Mouse (Mus musculus) bone marrow, adult 2 months (tissue): Measurements from ENCODE around the gene Tkt. TPM values are rescaled to one million over a fixed set of nuclear protein-coding genes. Genes with fewer than 3 reads are reported as not detected.

Source experiments
- H3K27ac ChIP-seq: fragments of 200-500 bp; 2 replicates; pipeline ENCODE4 v1.5.1; 2012; ENCODE audit warnings: low read depth, mild to moderate bottlenecking, control low read depth, inconsistent platforms, low read length; ENCODE audit not compliant: control insufficient read depth, poor library complexity, insufficient read depth
- H3K4me1 ChIP-seq: fragments of 200-500 bp; 2 replicates; pipeline ENCODE4 v1.6.1; 2011; ENCODE audit warnings: low read length; ENCODE audit not compliant: control insufficient read depth, insufficient read depth
- H3K4me3 ChIP-seq: fragments of 200-500 bp; replicated peaks from 2 replicates; pipeline ENCODE3; 2011; ENCODE audit warnings: mild to moderate bottlenecking, low read depth, low read length, control low read depth; ENCODE audit not compliant: control insufficient read depth
- CTCF ChIP-seq: fragments of 200-500 bp; IDR thresholded peaks from 2 replicates; pipeline ENCODE4 v1.5.1; 2011; ENCODE audit warnings: low read length, control low read depth; ENCODE audit not compliant: control insufficient read depth, insufficient read depth
- POLR2A ChIP-seq: fragments of 200-500 bp; IDR thresholded peaks from 2 replicates; pipeline ENCODE4 v1.6.1; 2011; ENCODE audit warnings: low read depth, mild to moderate bottlenecking, control low read depth, low read length, borderline replicate concordance; ENCODE audit not compliant: control insufficient read depth
- WGBS: fragments of 180-500 bp; shearing (Covaris S2); methylation state at CpG from one replicate; pipeline ENCODE4 v1.1.7; 2018; 5-methylcytosine and 5-hydroxymethylcytosine counted together
- polyA plus RNA-seq: library from polyadenylated mRNA; stranded (reverse); fragments of >200 nt; gene quantifications from 2 replicates; pipeline ENCODE4 v1.2.4, GENCODE M21; 2011; ENCODE audit warnings: low replicate concordance; ENCODE audit not compliant: missing spikeins, insufficient read depth, insufficient read length

Tkt gene
- 382 and 665 TPM in 2 replicates for polyA plus RNA-seq

- Histone ChIP-seq H3K4me1 (no peaks in the 10 kb centered on the region; the same call in 1 of the 2 replicates), H3K4me3 (peak within 1 kb of the TSS; percentile 93), H3K27ac (peak within 1 kb of the TSS; percentile 95)
- 34% methylated on average over 8 of the region's 8 CpGs for WGBS
- TF ChIP-seq POLR2A, result no peak
- TF ChIP-seq CTCF, result no peak
Observed at GRCm38 (mm10) chr14:30548131-30548720, at the start of gene Tkt. Gene Tkt (plus strand): TSS chr14:30548359.

- TF ChIP-seq POLR2A (no peak), CTCF (no peak)
- H3K4me3 ChIP-seq, result no peak overlapping the region
- H3K4me1 ChIP-seq, result no peaks in the 10 kb centered on the region
- 83% methylated on average over 5 of the region's 5 CpGs for WGBS
- H3K27ac ChIP-seq, result no peak overlapping the region
Observed at GRCm38 (mm10) chr14:30504990-30505389, 43.2 kb upstream of the Tkt start.

- WGBS, result 89% methylated on average over 6 of the region's 6 CpGs
- TF ChIP-seq POLR2A, result no peak
- TF ChIP-seq CTCF, result no peak
- no peak overlapping the region for H3K27ac ChIP-seq
- no peaks in the 10 kb centered on the region for H3K4me1 ChIP-seq
- H3K4me3 ChIP-seq, result no peak overlapping the region
Observed at GRCm38 (mm10) chr14:30510214-30510763, 37.9 kb upstream of the Tkt start.

GRCm38 (mm10) chr14:30512896-30513295 lies 35.3 kb upstream of the Tkt start:
- TF ChIP-seq POLR2A (no peak), CTCF (no peak)
- Histone ChIP-seq H3K27ac (no peak overlapping the region), H3K4me1 (peaks cover 1% of the 10 kb centered on the region; the same call in 1 of the 2 replicates), H3K4me3 (no peak overlapping the region)
- 73% methylated on average over 5 of the region's 5 CpGs for WGBS

GRCm38 (mm10) chr14:30515931-30516723 lies 32.0 kb upstream of the Tkt start:
- no peak overlapping the region for H3K4me3 ChIP-seq
- peaks cover 1% of the 10 kb centered on the region; the same call in 1 of the 2 replicates for H3K4me1 ChIP-seq
- no peak overlapping the region for H3K27ac ChIP-seq
- 0 out of 2 replicates have a peak, but pooled peaks have one; percentile 6 for TF ChIP-seq CTCF
- TF ChIP-seq POLR2A, result no peak
- WGBS, result 77% methylated on average over 13 of the region's 13 CpGs

- 87% methylated on average over 5 of the region's 5 CpGs for WGBS
- no peak for TF ChIP-seq CTCF
- TF ChIP-seq POLR2A, result no peak
- Histone ChIP-seq H3K4me1 (peaks cover 1% of the 10 kb centered on the region; the same call in 1 of the 2 replicates), H3K27ac (no peak overlapping the region), H3K4me3 (no peak overlapping the region)
Observed at GRCm38 (mm10) chr14:30519323-30519722, 28.8 kb upstream of the Tkt start.

GRCm38 (mm10) chr14:30523356-30523755 lies 24.8 kb upstream of the Tkt start:
- Histone ChIP-seq H3K27ac (no peak overlapping the region), H3K4me3 (no peak overlapping the region), H3K4me1 (no peaks in the 10 kb centered on the region; the same call in 1 of the 2 replicates)
- 90% methylated on average over 6 of the region's 6 CpGs for WGBS
- TF ChIP-seq POLR2A (no peak), CTCF (no peak)

GRCm38 (mm10) chr14:30528392-30528791 lies 19.8 kb upstream of the Tkt start:
- no peak for TF ChIP-seq CTCF
- TF ChIP-seq POLR2A, result no peak
- Histone ChIP-seq H3K4me3 (no peak overlapping the region), H3K4me1 (no peaks in the 10 kb centered on the region; the same call in 1 of the 2 replicates), H3K27ac (no peak overlapping the region)
- 94% methylated on average over 10 of the region's 10 CpGs for WGBS

GRCm38 (mm10) chr14:30528961-30529360 lies 19.2 kb upstream of the Tkt start:
- TF ChIP-seq POLR2A (no peak), CTCF (no peak)
- no peak overlapping the region for H3K27ac ChIP-seq
- no peaks in the 10 kb centered on the region; the same call in 1 of the 2 replicates for H3K4me1 ChIP-seq
- WGBS, result 79% methylated on average over 5 of the region's 5 CpGs
- no peak overlapping the region for H3K4me3 ChIP-seq
